Mouse (Mus musculus): ENCODE data around the gene Lmtk2.

- TF ChIP-seq CTCF (conservative IDR thresholded peaks at IDR 0.05; ENCODE audit: low read length) (no peak), POU5F1 (IDR thresholded peaks at IDR 0.05; ENCODE audit: borderline replicate concordance, low read length) (no peak)
Measured at GRCm38 (mm10) chr5:144232531-144232930, 132.3 kb downstream of the Lmtk2 start.
